Mouse (Mus musculus) G1E (cell line): ENCODE results near the gene Nckap5. TPM values are rescaled to one million over a fixed set of nuclear protein-coding genes. Genes with fewer than 3 reads are reported as not detected.

Experiments used
- ATAC-seq: 2 replicates; pipeline ENCODE4 v1.8.0; 2016; ENCODE audit warnings: mild to moderate bottlenecking; ENCODE audit not compliant: insufficient number of reproducible peaks, poor library complexity, low FRiP score, severe bottlenecking; ENCODE audit errors: extremely low read depth
- DNase-seq: peaks from one replicate; pipeline ENCODE4 v3.0.0; 2012; ENCODE audit warnings: low spot score
- H3K27me3 ChIP-seq: 2 replicates; pipeline ENCODE4 v1.6.1; 2012; ENCODE audit warnings: mild to moderate bottlenecking, low read length, inconsistent platforms; ENCODE audit not compliant: insufficient read depth
- H3K36me3 ChIP-seq: replicated peaks from 2 replicates; pipeline ENCODE3; 2012; ENCODE audit warnings: mild to moderate bottlenecking, inconsistent platforms
- H3K4me1 ChIP-seq: 2 replicates; pipeline ENCODE4 v1.6.1; 2012; ENCODE audit warnings: low read depth, low read length, inconsistent platforms, mixed read lengths; ENCODE audit not compliant: insufficient read depth
- H3K4me3 ChIP-seq: 2 replicates; pipeline ENCODE4 v1.5.1; 2012; ENCODE audit warnings: low read depth, mild to moderate bottlenecking, inconsistent platforms, low read length, moderate library complexity, mixed read lengths
- H3K9me3 ChIP-seq: replicated peaks from 2 replicates; pipeline ENCODE4 v1.6.1; 2012; ENCODE audit warnings: inconsistent platforms
- CTCF ChIP-seq: IDR thresholded peaks from 2 replicates; pipeline ENCODE4 v1.5.1; 2012; ENCODE audit warnings: low read depth, low read length, inconsistent platforms, mixed read lengths
- GATA1 ChIP-seq: IDR thresholded peaks from 2 replicates; pipeline ENCODE4 v1.6.1; 2012; ENCODE audit warnings: borderline replicate concordance, low read length, inconsistent platforms, mixed read lengths
- GATA2 ChIP-seq: IDR thresholded peaks from 2 replicates; pipeline ENCODE4 v1.6.1; 2012; ENCODE audit warnings: low read depth, low read length, inconsistent platforms, borderline replicate concordance
- POLR2AphosphoS5 ChIP-seq: IDR thresholded peaks from 2 replicates; pipeline ENCODE4 v1.6.1; 2012; ENCODE audit warnings: low read depth, low read length, inconsistent platforms; ENCODE audit not compliant: insufficient replicate concordance
- TAL1 ChIP-seq: conservative IDR thresholded peaks from 2 replicates; pipeline ENCODE4 v1.6.1; 2012; ENCODE audit warnings: low read depth, low read length, inconsistent platforms, mixed read lengths
- polyA plus RNA-seq: library from polyadenylated mRNA; stranded (reverse); fragments of >175 nt; gene quantifications from 2 replicates; pipeline ENCODE4 v1.2.3, GENCODE M21; 2012
- total RNA-seq, 2 experiments: library from RNA; stranded (forward) in 1 of 2; stranded (reverse) in 1 of 2; fragments of 200-1000 nt in 1 of 2; fragments of >200 nt in 1 of 2; fragmentation: Nextera tagmentation in 1 of 2; gene quantifications; 2 replicates each; pipeline ENCODE4 v1.2.3; 2014 to 2017

Gene Nckap5
- total and polyA plus RNA-seq, 3 experiments = 0.15 to 0.44 TPM; not detected in 1

DNA sequence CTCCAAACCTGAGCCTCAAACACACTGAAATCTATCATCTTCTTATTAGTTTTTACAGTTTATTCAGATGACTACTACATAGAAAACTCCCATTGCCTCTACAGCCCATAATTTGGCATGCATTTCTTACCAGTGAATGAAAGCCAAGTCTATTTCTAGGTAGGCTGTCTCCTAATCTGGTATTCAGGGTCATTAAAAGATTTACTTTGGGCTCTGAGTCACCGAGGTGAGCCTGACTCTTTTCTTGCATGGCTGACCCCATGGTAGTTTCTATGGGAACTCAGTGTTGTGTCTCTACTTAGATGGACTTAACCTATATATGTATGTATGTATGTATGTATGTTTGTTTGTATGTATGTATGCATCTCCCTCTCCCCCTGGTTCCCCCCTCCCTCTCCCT is 63.6 kb downstream of the Nckap5 start:
- no peak for ATAC-seq
- no peaks in the 10 kb centered on the region for H3K36me3 ChIP-seq
- H3K4me1 ChIP-seq = no peaks in the 10 kb centered on the region
- peaks cover 30% of the 10 kb centered on the region for H3K9me3 ChIP-seq
- TF ChIP-seq GATA2 (no peak), GATA1 (no peak), TAL1 (no peak), POLR2AphosphoS5 (no peak), CTCF (no peak)
- H3K27me3 ChIP-seq = no peaks in the 10 kb centered on the region
- DNase-seq = no peak
- no peak overlapping the region for H3K4me3 ChIP-seq

DNA sequence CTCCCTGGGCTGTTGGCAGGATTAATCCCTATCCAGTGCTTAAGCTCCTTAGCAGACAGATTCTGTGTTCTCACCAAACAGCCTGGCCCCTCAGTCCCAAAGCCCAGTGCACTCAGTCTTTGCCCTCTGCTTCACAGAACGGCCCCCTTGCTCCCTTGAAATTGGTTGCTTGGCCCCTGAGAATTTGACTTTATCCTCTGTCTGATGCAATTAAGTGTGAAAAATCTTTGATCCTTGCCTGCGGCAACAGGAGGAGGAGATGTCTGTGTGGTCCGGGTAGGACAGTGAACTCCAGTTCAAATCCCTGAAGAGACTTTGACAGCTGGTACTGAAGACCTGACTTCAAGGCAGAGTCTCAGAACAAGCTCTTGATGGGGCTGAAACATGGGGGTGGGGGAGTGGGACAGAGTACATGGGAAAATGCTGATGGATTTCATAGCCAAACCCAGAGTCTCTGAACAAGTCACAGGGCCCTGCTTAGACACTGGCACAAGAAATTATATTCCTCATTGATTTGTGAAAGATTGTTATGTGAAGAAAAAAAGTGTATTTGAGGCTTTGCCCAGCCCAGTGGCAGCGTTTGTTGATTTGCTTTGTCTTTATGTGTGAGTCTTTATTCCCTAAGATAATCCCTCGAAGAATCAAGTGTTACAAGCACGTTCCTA is 65.0 kb downstream of the Nckap5 start:
- no peaks in the 10 kb centered on the region for H3K27me3 ChIP-seq
- TF ChIP-seq TAL1 (no peak), GATA1 (no peak), POLR2AphosphoS5 (no peak), CTCF (no peak), GATA2 (no peak)
- no peaks in the 10 kb centered on the region for H3K36me3 ChIP-seq

DNA sequence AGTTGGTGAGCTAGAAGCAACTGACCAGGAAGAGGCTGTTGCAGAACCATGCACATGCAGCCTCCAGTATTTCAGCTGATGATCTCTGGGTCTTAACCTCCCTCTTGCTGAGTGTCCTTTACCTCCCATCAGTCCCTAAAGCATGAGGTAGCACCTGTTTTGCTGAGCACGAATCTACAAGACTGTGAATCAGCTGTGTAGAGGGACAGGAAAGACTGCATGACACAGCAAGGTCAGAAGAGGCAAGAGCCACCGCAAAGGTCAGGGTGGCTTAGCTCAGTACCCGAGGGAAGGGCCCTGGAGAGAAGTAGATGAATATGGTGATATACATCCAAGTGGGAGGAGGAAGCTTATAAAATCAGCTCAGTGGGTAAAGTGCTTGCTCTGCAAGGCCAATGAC is 66.4 kb downstream of the Nckap5 start:
- no peaks in the 10 kb centered on the region for H3K36me3 ChIP-seq
- H3K4me1 ChIP-seq = no peaks in the 10 kb centered on the region
- DNase-seq (no peak), ATAC-seq (no peak)
- no peak overlapping the region for H3K4me3 ChIP-seq
- TF ChIP-seq GATA2 (no peak), POLR2AphosphoS5 (no peak), TAL1 (no peak), GATA1 (no peak), CTCF (no peak)
- H3K27me3 ChIP-seq = no peaks in the 10 kb centered on the region
- peaks cover 36% of the 10 kb centered on the region for H3K9me3 ChIP-seq

More for the DNA sequence above, 65.0 kb downstream of the Nckap5 start:
- Histone ChIP-seq H3K9me3 (peaks cover 35% of the 10 kb centered on the region), H3K4me3 (no peak overlapping the region), H3K4me1 (no peaks in the 10 kb centered on the region)
- DNase-seq (no peak), ATAC-seq (no peak)

DNA sequence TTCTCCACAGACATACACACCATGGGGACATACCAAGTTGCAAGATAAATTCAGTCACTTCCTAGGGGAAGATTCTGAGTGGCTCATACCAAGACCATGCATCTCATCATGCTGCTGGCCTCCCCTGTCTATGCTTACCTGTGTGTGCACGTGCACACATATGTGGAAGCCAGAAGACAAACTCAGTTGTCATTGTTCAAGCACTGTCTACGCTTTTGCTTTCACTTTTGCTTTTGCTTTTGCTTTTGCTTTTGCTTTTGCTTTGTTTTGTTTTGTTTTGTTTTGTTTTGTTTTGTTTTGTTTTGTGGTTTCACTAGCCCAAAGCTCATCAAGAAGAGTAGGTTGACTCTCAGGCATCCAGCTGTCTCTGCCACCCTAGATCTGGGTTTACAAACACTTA is 67.4 kb downstream of the Nckap5 start:
- H3K4me3 ChIP-seq = no peak overlapping the region

DNA sequence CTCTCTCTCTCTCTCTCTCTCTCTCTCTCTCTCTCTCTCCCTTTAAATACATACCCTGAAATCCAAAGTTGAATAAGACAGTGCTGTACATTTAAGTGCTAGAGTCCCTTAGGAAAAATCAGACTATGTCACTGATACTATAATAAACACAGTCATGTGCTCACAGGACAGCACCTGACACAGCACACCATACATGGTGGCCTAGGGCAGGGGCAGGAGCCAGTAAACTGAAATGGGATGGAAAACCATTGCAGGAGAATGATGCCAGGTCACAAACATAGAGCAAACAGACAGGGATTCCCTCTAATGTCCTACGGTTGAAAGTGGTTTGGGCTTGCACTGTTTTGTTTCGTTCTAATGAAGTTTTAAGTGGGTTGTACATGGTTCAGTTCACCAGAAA is 70.2 kb downstream of the Nckap5 start:
- H3K4me1 ChIP-seq = no peaks in the 10 kb centered on the region
- H3K4me3 ChIP-seq = no peak overlapping the region
- no peak for TF ChIP-seq POLR2AphosphoS5
- no peak for TF ChIP-seq GATA1
- TF ChIP-seq TAL1 = no peak
- no peak for TF ChIP-seq GATA2
- H3K36me3 ChIP-seq = no peaks in the 10 kb centered on the region
- DNase-seq (no peak), ATAC-seq (no peak)
- H3K27me3 ChIP-seq = no peaks in the 10 kb centered on the region
- peaks cover 47% of the 10 kb centered on the region for H3K9me3 ChIP-seq

More for the DNA sequence above, 67.4 kb downstream of the Nckap5 start:
- H3K36me3 ChIP-seq = no peaks in the 10 kb centered on the region
- peaks cover 42% of the 10 kb centered on the region for H3K9me3 ChIP-seq
- ATAC-seq (no peak), DNase-seq (no peak)
- H3K4me1 ChIP-seq = no peaks in the 10 kb centered on the region
- TF ChIP-seq CTCF = no peak
- no peak for TF ChIP-seq GATA2
- TF ChIP-seq GATA1 = no peak
- TF ChIP-seq POLR2AphosphoS5 = no peak
- TF ChIP-seq TAL1 = no peak
- no peaks in the 10 kb centered on the region for H3K27me3 ChIP-seq

DNA sequence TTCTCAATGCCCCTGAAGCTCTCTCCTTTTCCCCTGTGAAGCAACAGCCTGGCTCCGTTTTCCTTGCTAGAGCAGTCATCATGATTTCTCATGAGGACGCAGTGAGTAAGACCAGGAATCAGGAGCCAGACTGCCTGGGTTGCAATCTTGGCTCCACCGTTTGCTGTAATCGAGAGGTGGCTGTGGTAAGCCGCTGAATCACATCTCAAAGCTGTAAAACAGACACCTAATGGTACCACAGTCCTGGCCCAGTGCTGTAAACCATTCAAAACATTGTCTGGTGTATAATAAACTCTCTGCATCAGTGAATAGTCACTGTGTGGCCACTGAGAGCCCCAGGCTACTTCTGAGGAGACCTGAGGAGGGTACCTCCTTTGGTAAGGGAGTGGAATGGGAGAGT is 74.9 kb downstream of the Nckap5 start:
- H3K4me1 ChIP-seq = no peaks in the 10 kb centered on the region
- TF ChIP-seq TAL1 = no peak
- TF ChIP-seq GATA2 = no peak
- TF ChIP-seq POLR2AphosphoS5 = no peak
- TF ChIP-seq CTCF = no peak
- TF ChIP-seq GATA1 = no peak
- H3K27me3 ChIP-seq = no peaks in the 10 kb centered on the region
- DNase-seq (no peak), ATAC-seq (no peak)
- no peak overlapping the region for H3K4me3 ChIP-seq
- no peaks in the 10 kb centered on the region for H3K36me3 ChIP-seq
- H3K9me3 ChIP-seq = peaks cover 40% of the 10 kb centered on the region

DNA sequence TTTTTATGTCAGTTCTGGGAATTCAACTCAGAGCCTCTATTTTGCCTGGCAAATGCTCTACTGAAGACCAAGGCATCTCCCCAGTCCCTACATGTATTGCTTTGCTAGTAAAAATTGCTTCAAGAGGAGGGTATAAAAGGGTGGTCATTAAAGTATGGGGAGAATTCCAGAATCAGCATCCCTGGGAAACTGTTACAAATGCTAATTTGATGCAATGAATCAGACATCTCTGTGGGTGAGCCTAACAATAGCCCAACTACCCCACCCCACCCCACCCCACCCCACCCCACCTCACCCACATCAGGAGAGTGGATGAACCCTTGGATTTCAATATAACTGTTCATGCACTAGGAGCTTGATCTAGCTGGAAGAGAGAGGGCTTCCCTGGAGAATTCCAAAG is 77.0 kb downstream of the Nckap5 start:
- ATAC-seq = no peak
- DNase-seq = no peak
- TF ChIP-seq GATA1 (no peak), POLR2AphosphoS5 (no peak), CTCF (no peak), TAL1 (no peak), GATA2 (no peak)
- H3K4me1 ChIP-seq = no peaks in the 10 kb centered on the region
- H3K36me3 ChIP-seq = no peaks in the 10 kb centered on the region
- no peaks in the 10 kb centered on the region for H3K27me3 ChIP-seq
- no peak overlapping the region for H3K4me3 ChIP-seq
- peaks cover 48% of the 10 kb centered on the region for H3K9me3 ChIP-seq
